Mouse (Mus musculus): ENCODE results near the gene Magoh.

The Magoh gene

DNA sequence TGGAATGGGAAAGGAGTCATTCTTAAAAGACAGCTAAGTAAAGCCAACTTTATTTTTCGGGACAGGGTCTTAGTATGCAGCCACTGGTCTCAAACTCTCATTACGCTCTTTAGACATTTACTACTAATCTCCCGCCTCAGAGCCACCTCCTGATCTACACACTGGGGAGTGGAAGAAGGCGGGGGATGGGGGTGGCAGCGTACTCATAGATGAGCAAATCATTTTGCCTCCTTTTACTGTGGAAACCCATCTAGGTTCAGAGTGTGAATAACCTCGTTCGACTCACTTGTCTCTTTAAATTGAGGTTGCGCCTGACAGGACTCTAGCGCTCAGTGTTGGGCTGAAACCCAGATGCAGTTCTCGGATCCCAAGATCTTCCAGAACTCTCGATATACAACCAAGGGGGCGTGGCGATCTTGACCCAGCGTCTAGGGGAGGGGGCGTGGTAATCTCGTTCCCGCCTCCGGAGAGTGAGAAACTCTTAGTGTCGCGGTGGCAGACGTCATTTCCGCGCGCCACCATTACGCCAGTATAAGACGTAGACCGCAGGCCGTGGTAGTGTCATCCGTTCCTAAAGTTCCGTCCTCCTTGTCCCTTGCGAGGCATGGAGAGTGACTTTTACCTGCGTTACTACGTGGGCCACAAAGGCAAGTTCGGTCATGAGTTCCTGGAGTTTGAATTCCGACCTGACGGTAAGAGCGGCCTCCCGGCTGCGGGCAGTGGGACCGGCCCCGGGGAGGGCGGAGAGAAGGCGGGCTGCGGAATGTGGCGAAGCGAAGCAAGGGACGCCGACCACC, at the start of gene Magoh:
Gene Magoh, plus strand, starts transcription at position 502 of the 797 bp plus-strand sequence.
- DNase-seq (ENCODE audit: low spot score), result peak; percentile 95

DNA sequence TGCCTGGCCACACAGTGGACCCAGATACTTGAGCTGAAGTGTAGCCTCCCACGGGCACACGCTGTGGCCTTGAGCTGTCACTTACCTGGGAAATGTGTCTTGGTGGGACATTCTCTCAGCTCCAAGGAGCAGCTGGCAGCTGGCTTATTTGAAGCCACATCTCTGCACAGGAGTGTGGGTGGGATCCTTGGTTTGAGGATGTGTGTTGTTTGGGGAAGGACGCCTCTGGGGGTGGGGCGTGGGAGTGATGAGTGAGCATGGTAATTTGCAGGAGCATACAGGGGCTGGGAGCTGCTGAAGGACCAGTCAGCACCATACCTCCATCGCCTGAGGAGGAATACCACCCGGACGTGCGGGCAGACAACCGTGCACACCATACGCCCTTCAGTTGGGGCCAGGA, 49.4 kb upstream of the Magoh start:
- no peak for DNase-seq (ENCODE audit: low spot score)

DNA sequence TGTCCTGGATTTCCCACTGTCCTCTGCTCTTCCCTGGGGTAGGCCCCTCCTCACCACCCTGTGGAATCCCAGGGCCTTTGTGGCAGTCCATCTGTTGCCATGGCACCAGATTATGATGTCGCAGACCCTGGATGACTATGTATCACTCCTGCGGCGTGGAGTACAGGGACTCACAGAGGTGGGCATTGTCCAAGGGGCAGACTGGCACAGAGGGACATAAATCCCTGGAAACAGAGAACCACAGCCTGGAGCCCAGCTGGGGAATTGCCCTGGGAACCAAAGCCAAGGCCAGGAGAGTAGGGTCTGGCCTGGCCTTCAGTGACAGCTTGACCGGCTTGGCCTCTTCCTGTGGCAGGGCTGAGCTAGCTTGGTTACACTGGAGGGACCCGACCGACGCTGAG, 48.7 kb upstream of the Magoh start:
- no peak for DNase-seq (ENCODE audit: low spot score)

DNA sequence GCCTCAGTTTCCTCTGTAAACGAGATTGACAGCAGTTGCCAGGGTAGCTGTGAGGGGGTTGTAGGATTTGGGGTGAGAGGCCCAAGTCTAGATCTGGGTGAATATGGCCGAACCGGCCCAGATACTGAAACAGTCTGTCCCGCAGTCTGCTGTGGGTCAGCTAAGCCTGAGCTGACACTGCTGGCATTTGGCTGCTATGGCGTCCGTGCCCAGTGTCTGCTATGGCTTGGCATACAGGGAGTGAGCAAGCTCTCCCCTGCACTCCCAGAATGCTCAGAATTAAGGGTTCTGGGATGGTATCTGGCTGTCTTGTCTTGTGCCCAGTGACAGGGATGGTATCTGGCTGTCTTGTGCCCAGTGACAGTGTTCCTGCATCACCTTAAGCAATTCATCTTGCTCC, 47.9 kb upstream of the Magoh start:
- no peak for DNase-seq (ENCODE audit: low spot score)

DNA sequence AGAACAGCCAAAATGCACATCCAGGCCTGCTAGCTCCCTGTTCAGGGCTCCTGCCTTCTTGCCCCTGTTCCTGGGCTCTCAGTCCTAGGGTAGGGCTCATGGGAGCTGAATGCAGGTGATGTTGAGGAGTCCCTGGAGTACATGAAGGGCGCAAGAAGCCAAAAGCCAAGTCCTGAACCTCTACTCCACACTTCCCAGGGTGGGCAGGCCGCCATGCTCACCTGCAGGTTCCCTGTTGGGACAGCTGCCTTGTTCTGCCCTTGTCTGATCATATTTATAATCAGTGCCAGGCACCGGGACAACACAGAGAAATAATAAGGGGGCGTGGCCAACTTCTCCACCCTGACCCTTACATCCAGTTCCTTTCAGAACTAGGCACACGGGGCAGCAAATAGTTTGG, 46.0 kb upstream of the Magoh start:
- no peak for DNase-seq (ENCODE audit: low spot score)

DNA sequence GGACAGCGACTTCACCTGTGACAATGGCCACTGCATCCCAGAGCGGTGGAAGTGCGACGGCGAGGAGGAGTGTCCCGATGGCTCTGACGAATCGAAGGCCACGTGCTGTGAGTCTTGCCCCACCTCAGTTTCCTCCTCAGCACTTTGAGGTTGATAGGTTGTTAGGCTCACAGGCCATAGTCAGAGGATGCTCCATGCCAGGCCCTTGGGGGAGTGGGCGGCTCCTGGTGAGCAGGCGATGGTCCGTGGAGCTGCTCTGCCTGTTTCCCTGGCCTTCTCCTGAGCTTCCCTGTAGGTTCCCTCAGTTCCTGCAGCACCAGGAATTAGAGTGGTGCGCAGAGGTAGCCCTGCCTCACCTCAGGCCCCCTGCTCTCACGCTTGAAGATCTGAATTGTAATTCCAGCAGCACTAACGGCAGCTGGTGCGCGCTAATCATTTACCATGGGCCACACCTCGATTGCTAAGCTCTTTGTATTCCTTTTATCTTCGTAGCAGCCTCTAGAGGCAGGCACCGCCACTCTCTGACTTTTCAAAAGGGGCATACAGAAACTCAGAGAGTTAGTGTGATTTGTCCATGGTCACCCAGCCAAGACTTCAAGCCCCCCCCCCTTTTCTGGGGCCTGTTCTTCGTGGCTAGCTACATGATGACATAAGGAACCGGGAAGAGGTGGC, 44.8 kb upstream of the Magoh start:
- DNase-seq (ENCODE audit: low spot score), result peak; percentile 12

DNA sequence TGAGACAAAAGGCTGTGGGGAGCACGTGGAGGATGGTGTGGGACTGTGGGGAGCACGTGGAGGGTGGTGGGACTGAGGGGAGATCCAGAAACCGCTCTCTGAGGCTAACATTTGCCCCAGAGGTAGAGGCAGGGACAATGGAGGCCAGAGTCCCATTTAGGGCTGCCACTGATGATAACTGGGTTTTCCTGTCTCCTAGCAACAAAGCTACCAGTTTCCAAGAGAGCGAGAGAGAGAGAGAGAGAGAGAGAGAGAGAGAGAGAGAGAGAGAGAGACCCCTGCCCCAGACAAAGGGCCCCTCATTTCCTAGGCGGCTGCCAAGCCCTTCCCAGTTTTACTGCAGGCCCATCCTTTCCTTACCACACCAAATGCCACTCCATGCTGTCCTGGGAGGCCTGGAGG, 44.0 kb upstream of the Magoh start:
- no peak for DNase-seq (ENCODE audit: low spot score)

DNA sequence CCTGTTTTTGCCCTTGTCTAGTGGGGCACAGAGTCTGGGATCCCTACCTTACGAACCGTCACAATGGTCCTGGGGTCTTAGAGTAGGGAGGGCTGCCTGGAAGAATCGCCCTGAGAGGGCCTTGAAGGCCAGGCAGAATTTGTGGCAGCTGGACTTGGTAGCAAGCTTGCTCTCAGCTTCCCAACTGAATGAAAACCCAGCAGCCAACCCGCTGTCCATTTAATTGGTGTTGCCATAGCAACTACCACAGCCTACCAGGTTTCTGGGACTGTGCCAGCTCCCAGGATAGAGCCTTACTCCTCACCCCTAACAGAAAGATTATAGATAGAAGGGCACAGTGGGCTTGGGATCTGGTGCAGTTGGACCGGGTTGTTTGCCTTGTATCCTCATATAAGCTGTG, 42.8 kb upstream of the Magoh start:
- no peak for DNase-seq (ENCODE audit: low spot score)

DNA sequence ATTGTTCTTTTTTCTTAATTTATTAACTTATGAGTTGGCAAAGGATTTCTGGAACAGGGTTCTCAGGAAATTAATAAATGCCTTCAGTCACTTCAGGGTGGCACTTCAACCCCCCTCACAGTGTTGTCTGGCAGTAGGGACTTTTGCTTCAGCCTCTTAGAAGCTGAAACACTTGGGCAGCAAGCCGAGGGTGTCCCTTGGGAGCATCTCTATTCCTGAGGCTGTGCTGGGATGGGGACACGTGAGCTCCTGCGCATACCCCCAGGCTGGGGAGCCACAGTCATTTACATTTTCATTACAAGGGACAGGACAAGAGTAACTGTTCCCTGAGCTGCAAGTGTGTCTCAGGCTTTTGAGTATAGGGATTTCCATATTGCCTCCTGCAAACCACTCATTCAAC, 41.6 kb upstream of the Magoh start:
- DNase-seq (ENCODE audit: low spot score), result no peak

DNA sequence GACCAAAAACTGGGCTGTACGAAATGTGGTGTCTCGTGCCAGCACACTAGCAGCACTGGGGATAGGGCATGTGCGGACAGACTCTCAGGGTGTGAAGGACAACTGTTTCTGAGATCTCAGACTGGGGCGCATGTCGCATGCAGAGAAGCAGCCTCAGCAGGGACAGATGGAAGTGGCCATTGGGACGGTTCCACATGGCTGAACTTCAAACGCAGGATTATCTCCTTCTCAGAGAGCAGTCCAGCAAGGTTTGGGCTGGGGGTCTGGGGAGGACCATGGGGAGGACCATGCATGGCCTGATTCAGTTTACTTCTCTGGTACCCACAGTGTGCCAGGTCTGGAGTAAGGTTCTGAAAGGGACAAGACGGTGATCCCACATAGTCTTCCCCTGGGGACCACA, 35.9 kb upstream of the Magoh start:
- no peak for DNase-seq (ENCODE audit: low spot score)

DNA sequence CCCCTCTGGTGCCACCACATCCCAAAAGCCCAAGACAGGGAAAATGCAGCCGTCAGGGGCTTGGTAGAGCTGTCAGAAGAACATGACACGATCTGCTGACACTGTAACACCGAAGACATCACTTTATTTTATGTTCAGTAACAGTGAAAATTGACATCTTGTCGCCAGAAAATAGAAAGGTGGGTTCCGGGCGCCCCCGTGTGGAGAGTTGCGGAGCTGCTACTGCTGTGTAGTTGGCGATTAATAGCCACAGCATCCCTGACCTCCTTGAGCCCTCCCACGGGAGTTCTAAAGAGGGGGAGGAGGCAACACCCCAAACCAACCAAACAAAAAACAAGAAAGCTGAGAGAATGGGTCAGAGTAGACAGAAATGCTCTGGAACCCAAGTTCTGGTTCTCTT, 34.6 kb upstream of the Magoh start:
- DNase-seq (ENCODE audit: low spot score), result peak; percentile 54

DNA sequence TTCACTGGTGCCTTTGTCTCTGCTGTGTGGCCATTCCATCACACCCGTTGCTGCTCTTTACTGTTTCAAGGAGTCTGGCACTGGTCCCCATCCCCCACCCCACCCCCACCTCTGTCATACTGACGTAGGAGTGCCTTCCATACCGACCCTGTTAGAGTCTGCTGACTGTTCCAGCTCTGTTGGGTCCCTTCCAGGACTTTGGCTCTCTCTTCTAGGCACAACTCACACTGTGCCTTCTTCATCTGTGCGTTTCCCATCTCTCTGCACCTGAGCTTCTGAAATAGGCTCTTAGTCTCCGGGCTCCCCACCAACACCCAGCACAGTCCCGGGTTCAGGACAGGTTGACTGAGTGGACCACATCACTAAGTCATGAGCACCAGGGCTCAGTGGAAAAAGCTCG, 32.8 kb upstream of the Magoh start:
- DNase-seq (ENCODE audit: low spot score), result no peak

DNA sequence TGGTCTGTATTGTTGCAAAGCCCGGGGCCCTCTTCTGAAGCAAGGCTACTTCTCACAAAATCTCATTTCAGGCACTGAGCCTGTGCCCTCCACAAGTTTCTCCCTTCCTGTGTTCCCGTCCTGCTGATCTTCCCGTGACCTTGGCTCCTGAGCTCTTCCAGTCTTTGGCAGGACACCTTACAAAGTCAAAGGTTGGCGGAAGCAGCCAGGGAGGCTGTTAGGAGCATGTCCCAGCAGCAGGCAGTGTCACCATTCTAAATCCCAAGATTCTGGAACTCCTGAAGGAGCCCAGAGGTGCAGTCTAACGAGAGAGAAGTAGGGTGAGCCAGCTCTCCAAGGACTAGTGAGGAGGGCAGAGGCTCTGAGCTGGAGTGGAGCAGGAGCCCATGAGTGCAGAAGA, 31.0 kb upstream of the Magoh start:
- no peak for DNase-seq (ENCODE audit: low spot score)

DNA sequence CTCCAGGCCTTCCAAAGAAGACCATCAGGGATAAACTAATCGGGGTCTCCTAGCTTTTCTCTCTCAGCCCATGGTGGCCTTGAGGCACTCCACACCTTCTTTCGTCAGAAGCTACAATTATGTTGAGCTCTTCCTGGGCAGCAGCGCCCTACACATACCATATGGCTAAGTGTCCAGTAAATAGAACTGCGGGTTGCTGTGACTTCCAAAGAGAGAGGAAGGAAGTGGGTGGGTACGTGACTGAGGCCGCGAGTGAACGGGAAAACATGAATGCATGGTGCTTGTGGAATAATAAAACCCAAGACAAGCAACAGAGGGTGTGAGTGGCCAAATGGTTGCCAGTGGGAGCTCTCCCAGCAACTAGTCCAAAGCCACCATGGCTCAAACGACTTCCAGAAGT, 29.9 kb upstream of the Magoh start:
- no peak for DNase-seq (ENCODE audit: low spot score)

DNA sequence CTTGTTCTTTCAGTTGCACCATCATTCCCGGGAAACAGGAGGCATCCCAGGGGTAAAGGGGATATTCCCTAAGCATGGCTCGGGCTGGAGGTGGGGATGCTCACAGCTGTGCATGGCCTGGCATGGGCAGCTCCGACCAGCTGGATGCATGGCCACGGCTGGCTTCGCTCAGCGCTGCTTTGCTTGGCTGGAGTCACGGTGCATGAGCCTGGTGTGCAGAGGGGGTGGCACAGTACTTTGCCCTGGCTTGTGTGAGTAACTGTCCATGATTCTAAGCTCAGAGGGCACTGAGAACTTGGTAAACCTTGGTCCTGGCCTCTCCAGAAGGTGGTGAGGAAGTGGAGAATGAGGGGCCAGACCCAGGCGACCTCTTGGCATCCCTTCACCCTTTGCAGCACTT, 29.5 kb upstream of the Magoh start:
- no peak for DNase-seq (ENCODE audit: low spot score)

DNA sequence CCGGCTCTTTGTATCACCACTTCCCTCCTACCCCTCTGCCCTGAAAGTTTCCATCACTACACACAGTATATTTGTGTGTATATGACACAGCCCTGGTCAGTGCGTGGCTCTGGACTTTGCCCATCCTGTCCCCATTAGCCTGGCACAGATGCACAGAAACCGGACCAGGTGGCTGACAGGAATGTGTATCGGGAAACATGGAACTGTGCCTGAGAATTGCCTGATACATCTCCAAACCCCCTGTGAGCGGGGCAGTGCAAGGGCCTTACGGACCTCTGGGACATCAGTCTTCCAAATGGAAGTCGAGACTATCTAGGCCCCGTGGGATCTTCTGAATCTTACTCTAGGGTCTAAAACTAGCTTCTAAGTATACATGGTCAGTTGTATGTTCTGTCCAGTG, 26.2 kb upstream of the Magoh start:
- DNase-seq (ENCODE audit: low spot score), result no peak

DNA sequence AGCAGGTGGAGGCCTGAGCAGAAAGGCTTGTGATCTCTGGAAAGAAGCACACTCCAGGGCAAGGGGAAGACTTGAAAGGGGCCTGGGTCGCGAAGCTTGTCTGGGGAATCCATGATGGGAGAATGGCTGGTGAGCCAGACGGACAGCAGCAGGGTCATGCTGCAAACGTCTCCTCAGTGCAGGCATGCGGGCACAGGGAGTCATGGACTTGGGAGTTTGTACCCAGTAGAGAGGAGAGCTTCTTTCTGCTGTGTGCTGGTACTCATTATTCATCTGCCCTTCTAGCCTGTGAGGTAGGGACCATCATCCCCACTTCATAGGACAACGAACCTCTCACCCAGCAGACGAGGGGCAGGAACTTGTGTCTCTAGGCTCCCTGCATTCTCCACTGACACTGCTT, 25.7 kb upstream of the Magoh start:
- no peak for DNase-seq (ENCODE audit: low spot score)

DNA sequence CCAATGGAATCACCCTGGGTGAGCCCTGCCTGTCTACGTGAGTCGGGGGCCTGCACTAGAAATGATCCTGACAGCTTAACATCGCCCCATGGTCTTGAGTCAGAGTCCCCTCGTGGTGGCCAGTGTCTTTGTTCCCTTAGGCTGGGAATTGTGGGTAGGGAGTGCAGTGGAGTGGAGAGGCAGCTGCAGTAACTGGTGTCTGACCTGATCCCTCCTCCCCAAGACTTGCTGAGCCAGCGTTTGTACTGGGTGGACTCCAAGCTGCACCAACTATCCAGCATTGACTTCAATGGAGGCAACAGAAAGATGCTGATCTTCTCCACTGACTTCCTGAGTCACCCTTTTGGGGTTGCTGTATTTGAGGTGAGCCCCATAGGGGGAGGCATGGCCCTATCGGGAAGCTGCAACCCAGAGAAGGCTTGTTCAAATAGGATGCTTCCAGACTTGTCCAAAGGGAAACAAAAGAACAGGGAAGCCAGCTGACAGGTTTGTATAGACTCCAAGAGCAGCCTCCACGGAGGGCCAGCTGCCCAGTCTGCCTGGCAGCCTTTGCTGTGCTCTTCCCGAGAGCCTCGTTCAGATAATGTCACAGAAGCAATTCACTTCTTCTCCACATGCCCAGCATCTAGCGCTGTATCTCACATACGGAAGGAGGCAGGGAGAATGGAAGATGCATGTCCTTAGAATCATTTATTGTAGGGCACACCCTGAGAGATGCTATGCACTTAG, 22.4 kb upstream of the Magoh start:
- no peak for DNase-seq (ENCODE audit: low spot score)

DNA sequence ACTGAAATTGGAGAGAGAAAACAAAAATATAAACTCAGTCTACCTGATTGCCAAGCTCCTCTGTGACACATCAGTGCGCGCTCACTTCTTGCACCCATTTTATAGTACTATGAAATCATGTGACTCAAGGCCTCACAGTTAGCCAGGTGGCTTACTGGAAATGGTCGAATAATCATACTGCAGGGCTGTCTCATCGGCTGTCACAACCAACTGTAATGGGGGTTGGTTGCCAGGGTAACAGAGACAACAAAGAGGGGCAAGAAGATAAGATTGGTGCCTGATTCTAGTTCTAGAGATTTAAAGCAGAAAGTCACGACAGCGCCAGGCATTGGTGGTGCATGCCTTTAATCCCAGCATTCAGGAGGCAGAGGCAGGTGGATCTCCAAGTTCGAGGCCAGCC, 20.6 kb upstream of the Magoh start:
- DNase-seq (ENCODE audit: low spot score), result no peak

DNA sequence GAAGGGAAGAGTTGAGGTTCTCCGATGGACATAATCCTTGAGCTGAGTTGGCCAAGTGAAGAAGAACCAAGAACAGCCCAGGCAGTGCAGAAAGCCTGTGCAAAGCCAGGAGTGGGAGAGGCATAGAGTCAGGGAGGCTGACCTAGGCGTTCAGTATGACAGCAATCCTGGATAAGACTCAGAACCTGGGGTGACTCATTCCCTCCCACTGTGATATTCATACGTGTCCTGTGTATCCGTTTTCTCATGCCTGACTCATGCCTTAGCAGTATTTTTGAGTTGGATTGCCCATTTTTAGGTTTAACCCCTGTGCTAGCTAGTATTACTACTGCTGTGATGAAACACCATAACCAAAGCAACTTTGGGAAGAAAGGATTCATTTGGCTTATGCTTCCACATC, 14.7 kb upstream of the Magoh start:
- no peak for DNase-seq (ENCODE audit: low spot score)

DNA sequence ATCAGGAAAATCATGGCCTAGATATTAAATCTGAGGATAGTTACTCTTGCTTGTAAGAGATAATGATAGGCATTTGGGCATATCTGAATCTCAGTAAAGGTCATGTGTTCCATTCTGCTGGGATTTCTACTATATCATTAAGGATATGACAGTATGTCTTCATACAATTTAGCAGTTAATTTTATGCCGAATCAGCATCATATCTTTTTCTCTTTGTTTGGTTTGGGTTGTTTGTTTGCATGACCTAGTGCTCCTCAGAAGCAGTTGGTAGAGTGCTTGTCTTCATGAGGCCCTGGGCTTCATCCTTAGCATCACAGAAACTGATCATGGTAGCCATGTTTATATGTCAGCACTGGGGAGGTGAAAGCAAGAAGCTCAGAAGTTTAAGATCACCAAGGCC, 2.1 kb downstream of the Magoh start:
- no peak for DNase-seq (ENCODE audit: low spot score)

DNA sequence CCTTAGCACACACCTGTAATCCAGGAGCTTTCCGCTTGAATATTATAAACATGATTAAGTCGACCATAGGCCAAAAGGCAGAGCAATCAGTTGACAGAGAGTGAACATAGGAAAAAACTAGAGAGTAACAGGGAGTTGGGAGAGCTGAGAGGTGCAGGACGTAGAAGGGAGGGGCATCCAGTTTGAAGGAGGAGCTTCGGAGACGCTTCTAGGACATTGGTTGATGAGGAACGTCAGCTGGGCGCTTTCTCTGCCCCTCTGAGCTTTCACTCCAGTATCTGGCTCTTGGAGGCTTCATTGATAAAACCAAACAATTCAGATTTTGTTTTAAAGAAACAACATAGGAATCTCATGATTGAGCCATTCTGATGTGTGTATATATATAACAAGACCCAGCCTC, 6.8 kb downstream of the Magoh start:
- DNase-seq (ENCODE audit: low spot score), result no peak

DNA sequence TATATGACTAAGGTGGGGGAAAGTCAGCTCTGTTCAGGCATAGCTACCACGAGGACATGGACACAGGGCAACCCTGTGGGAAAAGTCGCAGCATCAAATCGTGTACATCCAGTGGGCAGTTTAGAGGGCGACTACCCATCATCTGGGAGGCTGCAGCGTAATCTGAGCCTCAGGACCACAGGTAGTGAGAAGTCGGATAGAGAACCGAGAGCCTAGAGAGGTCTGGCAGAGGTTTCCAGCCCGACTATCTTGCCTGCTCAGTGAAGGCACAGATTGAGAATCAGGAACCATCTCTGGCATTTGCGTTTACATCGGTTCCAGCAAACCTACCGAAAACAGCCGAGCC, 9.8 kb downstream of the Magoh start:
- DNase-seq (ENCODE audit: low spot score), result no peak

Measured in yolk sac, embryonic 10.5 days (tissue).